Mouse (Mus musculus) hindbrain, postnatal 0 days (tissue): ENCODE data around the gene Cpne4. TPM values are rescaled to one million over a fixed set of nuclear protein-coding genes. Genes with fewer than 3 reads are reported as not detected.

Experiments used
- ATAC-seq: fragments of 200-750 bp; cut with Nextera tagmentation; 2 replicates; pipeline ENCODE4 v1.8.0; 2017; ENCODE audit warnings: mild to moderate bottlenecking, moderate TSS enrichment, moderate library complexity
- DNase-seq: peaks from one replicate; pipeline ENCODE4 v3.0.0-alpha.2; 2015; ENCODE audit warnings: low spot score
- H3K27ac ChIP-seq: fragments of 300-500 bp; sonication (generic); 2 replicates; pipeline ENCODE4 v1.5.1; 2014; ENCODE audit warnings: mild to moderate bottlenecking
- H3K27me3 ChIP-seq: fragments of 300-500 bp; sonication (generic); 2 replicates; pipeline ENCODE4 v1.6.1; 2014; ENCODE audit warnings: low read length, mixed read lengths; ENCODE audit not compliant: insufficient read depth
- H3K36me3 ChIP-seq: fragments of 300-500 bp; sonication (generic); 2 replicates; pipeline ENCODE4 v1.6.1; 2014; ENCODE audit warnings: low read length, mixed read lengths; ENCODE audit not compliant: insufficient read depth
- H3K4me1 ChIP-seq: fragments of 300-500 bp; sonication (generic); 2 replicates; pipeline ENCODE4 v1.6.1; 2014; ENCODE audit warnings: antibody characterized with exemption, low read length, mixed read lengths; ENCODE audit not compliant: insufficient read depth
- H3K4me2 ChIP-seq: fragments of 300-500 bp; sonication (generic); 2 replicates; pipeline ENCODE4 v1.6.1; 2014; ENCODE audit warnings: low read depth, mild to moderate bottlenecking, low read length, moderate library complexity, mixed read lengths
- H3K4me3 ChIP-seq: fragments of 300-500 bp; sonication (generic); 2 replicates; pipeline ENCODE4 v1.5.1; 2014; ENCODE audit warnings: low read length
- H3K9ac ChIP-seq: fragments of 300-500 bp; sonication (generic); replicated peaks from 2 replicates; pipeline ENCODE4 v1.6.1; 2014; ENCODE audit warnings: mild to moderate bottlenecking, low read length, moderate library complexity, mixed read lengths
- H3K9me3 ChIP-seq: fragments of 300-500 bp; sonication (generic); 2 replicates; pipeline ENCODE4 v1.6.1; 2016; ENCODE audit warnings: low read length, mixed read lengths
- CTCF ChIP-seq: IDR thresholded peaks from 2 replicates; pipeline ENCODE4 v1.5.1; 2016; ENCODE audit warnings: antibody characterized with exemption, control low read depth, low read depth
- WGBS: fragments of 180-500 bp; shearing (Covaris S2); extraction: QIAGEN DNeasy Blood & Tissue Kit; methylation state at CpG from one replicate; pipeline ENCODE4 v1.1.7; 2014; 5-methylcytosine and 5-hydroxymethylcytosine counted together
- polyA plus RNA-seq: library from polyadenylated mRNA; unstranded; fragments of >200 nt; fragmentation: Nextera tagmentation; extraction: Ambion mirVana; gene quantifications from 2 replicates; pipeline ENCODE4 v1.2.1, GENCODE M21; 2015
- total RNA-seq: library from RNA; depleted of rRNA; stranded (reverse); fragments of >200 nt; gene quantifications from 2 replicates; pipeline ENCODE4 v1.2.3, GENCODE M21; 2014

The Cpne4 gene
- total and polyA plus RNA-seq, 2 experiments from 2014 or later, result 10.9 to 19.3 TPM

DNA sequence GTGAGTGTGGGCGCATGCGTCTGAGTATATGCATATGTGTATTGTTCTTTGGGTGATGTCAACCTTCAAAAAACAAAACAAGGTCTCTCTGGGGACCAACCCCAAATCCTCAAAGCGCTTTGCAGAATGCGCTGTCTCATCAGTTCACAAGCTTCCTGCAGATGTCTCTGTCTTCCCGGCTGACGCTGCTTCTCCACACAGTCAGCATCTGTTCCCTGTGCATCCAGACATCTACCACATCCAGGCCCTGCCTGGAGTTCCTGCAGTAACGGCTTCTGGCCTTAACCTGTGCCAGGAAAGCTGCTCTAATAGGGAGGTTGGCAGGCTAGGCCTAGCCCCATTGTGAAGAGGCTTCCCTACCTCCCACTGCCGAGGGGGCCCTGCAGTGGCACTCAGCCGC, 381.7 kb downstream of the Cpne4 start:
- Histone ChIP-seq H3K27ac (no peak overlapping the region), H3K27me3 (no peaks in the 10 kb centered on the region), H3K4me1 (no peaks in the 10 kb centered on the region), H3K36me3 (no peaks in the 10 kb centered on the region), H3K4me2 (no peak overlapping the region), H3K9me3 (no peaks in the 10 kb centered on the region), H3K4me3 (no peak overlapping the region), H3K9ac (no peak overlapping the region)
- ATAC-seq (no peak), DNase-seq (peak; percentile 31)
- no peak for TF ChIP-seq CTCF
- 59% methylated on average over 9 of the region's 9 CpGs for WGBS

DNA sequence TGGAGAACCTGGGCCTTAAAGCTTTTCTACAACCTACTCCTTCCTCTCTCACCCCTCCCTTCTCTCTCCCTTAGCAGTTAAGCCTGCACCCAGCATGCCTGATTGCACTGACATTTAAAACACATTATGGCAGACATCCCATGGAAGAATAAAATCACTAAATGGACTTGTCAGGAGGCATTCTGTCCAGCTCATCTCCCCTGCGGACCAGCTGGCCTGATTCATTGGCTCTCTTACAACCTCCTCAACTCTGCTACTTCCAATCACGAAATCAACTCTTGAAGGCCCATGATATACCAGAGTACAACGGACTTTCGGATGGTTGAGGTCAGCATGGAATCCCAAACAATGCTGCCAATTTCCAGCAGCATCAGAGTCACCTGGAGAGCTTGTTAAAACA, 393.3 kb downstream of the Cpne4 start:
- no peaks in the 10 kb centered on the region for H3K4me1 ChIP-seq
- no peak overlapping the region for H3K4me3 ChIP-seq
- WGBS, result 48% methylated on average over 4 of the region's 4 CpGs
- H3K27me3 ChIP-seq, result no peaks in the 10 kb centered on the region
- no peak overlapping the region for H3K27ac ChIP-seq
- DNase-seq (peak; percentile 53), ATAC-seq (peak; percentile 56; the same call in 1 of the 2 replicates)
- H3K4me2 ChIP-seq, result no peak overlapping the region
- H3K9me3 ChIP-seq, result no peaks in the 10 kb centered on the region
- H3K9ac ChIP-seq, result no peak overlapping the region
- no peaks in the 10 kb centered on the region for H3K36me3 ChIP-seq
- TF ChIP-seq CTCF, result no peak

DNA sequence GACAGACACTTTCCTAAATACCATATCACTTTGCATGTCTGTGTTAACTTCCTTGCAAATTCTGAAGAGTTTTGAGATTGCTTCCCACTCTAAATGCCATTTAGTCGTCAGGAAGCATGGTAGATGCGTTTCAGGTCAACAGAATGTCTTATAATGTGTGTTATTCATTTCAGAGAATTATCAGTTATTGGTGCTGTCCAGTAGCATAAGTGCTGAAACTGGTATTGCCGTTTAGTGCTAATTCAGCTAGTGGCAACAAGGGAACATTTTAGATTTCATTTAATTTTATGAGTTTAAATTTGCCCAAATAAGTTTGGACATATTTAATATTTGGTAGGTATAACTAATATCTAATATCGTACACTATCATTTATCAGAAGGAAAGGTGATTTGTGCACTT, 403.5 kb downstream of the Cpne4 start:
- H3K9ac ChIP-seq, result no peak overlapping the region
- H3K4me2 ChIP-seq, result no peak overlapping the region
- TF ChIP-seq CTCF, result no peak
- no peaks in the 10 kb centered on the region for H3K27me3 ChIP-seq
- 74% methylated on average over 4 of the region's 4 CpGs for WGBS
- DNase-seq, result no peak
- no peak overlapping the region for H3K27ac ChIP-seq
- H3K4me1 ChIP-seq, result no peaks in the 10 kb centered on the region
- ATAC-seq, result no peak
- H3K9me3 ChIP-seq, result no peaks in the 10 kb centered on the region
- no peaks in the 10 kb centered on the region for H3K36me3 ChIP-seq
- no peak overlapping the region for H3K4me3 ChIP-seq

DNA sequence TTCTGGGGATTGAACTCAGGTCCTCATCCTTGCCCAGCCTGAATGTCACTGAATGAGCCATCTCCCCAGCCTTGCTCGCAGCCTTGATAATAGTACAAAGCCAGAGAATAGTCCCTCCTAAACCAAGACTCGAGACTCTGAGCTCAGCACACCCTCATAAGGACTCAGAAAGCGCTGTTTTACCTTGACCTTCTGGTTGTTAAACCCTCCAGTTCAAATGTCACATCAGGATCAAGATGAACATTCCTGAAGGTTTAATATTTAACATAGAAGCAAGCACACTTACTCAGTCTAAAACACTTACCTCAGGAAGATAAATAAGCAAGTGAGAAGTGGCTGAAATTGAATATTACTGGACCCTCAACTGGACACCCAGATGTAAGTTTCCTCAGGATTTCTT, 405.1 kb downstream of the Cpne4 start:
- Histone ChIP-seq H3K27ac (no peak overlapping the region), H3K4me3 (no peak overlapping the region), H3K36me3 (no peaks in the 10 kb centered on the region), H3K9me3 (no peaks in the 10 kb centered on the region), H3K9ac (no peak overlapping the region), H3K4me2 (no peak overlapping the region), H3K27me3 (no peaks in the 10 kb centered on the region), H3K4me1 (no peaks in the 10 kb centered on the region)
- 85% methylated on average over 3 of the region's 3 CpGs for WGBS
- TF ChIP-seq CTCF, result no peak
- DNase-seq, result no peak
- ATAC-seq, result no peak

DNA sequence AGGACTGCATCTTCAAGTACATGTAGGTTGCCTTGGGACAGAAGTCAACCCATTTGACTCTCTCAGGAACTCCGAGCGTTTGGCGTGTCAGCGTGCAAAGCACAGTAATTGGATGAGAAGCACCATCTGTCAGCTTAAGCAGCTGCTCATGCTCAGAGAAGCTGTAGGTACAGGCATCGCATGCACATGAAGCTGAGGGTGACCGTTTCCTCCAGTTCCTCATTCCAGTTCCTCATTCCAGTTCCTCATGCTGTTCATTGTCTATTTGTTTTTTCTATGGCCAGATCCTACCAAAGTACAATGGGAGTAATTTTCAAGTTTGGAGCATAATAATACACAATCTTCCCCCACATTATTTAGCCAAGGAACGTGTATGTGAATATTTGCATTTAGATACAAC, 425.7 kb downstream of the Cpne4 start:
- H3K4me3 ChIP-seq, result no peak overlapping the region
- no peak overlapping the region for H3K4me2 ChIP-seq
- H3K9ac ChIP-seq, result no peak overlapping the region
- no peak for TF ChIP-seq CTCF
- no peak overlapping the region for H3K27ac ChIP-seq
- H3K27me3 ChIP-seq, result no peaks in the 10 kb centered on the region
- H3K4me1 ChIP-seq, result no peaks in the 10 kb centered on the region
- WGBS, result 60% methylated on average over 7 of the region's 7 CpGs
- H3K9me3 ChIP-seq, result no peaks in the 10 kb centered on the region
- peak; percentile 38 for DNase-seq
- no peaks in the 10 kb centered on the region for H3K36me3 ChIP-seq
- no peak for ATAC-seq

DNA sequence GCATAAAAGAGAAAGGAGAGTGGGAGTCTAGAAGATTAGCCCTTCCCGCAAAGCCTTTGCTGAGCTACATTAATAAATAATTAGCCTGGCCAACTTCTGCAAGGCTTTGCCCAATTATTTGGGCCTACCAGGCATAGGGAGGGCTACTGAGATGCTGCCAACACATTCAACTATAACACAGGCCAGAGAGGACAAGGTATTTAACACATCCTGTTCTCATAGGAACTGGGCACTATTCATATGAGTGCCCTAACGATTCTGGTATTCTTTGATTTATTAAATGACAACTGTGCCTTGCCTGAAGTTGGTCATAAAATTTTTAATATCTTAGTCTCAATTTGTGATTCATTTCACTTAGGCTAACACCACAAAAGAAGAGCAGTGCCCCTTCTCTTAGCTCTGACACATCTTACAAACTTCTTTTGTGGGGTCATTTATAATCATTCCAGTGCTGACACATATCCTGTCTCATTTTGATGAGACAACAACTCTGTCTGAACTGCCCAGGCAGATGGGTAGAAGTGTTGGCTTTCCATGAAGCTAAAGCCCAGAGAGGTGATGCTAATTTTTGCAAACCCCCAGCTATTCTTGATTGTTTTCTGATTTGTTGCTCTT, 435.0 kb downstream of the Cpne4 start:
- no peak for ATAC-seq
- Histone ChIP-seq H3K27me3 (no peaks in the 10 kb centered on the region), H3K36me3 (no peaks in the 10 kb centered on the region), H3K4me3 (no peak overlapping the region), H3K4me2 (no peak overlapping the region), H3K9ac (no peak overlapping the region), H3K4me1 (no peaks in the 10 kb centered on the region), H3K9me3 (no peaks in the 10 kb centered on the region), H3K27ac (no peak overlapping the region)
- 85% methylated on average over 2 of the region's 2 CpGs for WGBS
- TF ChIP-seq CTCF, result no peak
- DNase-seq, result no peak

DNA sequence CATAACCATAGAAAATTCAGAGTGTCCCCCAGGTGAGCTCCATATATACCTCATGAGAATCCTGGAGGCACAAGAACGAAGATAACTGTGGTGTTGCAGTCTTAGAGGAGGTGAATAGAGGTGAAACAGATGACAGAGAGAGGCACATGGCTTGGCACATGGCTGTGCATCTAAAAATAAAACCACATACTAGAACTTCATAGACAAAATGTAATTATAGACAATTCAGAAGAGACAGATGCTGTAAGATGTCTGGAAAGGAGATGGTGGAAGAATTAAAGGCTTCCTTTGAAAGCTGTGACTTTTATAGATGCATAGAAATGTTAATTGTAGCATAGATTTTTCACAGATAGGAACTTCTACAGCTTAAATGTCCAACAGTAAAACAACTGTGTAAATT, 451.1 kb downstream of the Cpne4 start:
- H3K4me1 ChIP-seq, result no peaks in the 10 kb centered on the region
- no peaks in the 10 kb centered on the region for H3K36me3 ChIP-seq
- H3K4me2 ChIP-seq, result no peak overlapping the region
- no peak overlapping the region for H3K27ac ChIP-seq
- H3K9ac ChIP-seq, result no peak overlapping the region
- no peaks in the 10 kb centered on the region for H3K9me3 ChIP-seq
- ATAC-seq, result no peak
- no peak for DNase-seq
- WGBS, result 69% methylated on average over 1 of the region's 1 CpGs
- no peak for TF ChIP-seq CTCF
- H3K4me3 ChIP-seq, result no peak overlapping the region
- no peaks in the 10 kb centered on the region for H3K27me3 ChIP-seq
